Mouse (Mus musculus): Measurements from ENCODE around the gene Aldh1l1.
"Not testable (repeated sequence)": the region's sequence is repeated elsewhere in the genome, so short reads cannot be mapped to it uniquely, and the experiment has no call there.

Aldh1l1 gene

DNA sequence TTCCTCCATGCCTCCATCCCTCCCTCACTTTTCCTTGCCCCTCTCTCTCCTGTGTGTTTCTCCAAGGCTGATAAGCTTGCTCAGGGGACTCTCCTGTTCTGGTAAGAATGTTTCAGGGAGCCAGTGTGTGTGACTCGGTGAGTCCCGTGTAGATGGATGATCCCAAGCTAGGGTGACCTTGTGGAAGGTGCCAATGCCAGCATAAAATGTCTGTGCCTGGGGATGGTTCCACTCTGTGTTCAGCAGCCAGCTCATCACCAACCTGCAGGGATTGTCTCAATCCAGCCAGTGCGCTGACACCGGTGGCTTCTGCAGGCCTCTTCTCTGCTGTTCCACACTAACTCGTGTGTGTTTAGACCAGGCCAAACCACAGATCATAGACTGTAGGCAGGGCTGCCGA is 130.3 kb downstream of the Aldh1l1 start:
- DNase-seq (ENCODE audit: extremely low read depth, low read depth, low spot score): no peak

DNA sequence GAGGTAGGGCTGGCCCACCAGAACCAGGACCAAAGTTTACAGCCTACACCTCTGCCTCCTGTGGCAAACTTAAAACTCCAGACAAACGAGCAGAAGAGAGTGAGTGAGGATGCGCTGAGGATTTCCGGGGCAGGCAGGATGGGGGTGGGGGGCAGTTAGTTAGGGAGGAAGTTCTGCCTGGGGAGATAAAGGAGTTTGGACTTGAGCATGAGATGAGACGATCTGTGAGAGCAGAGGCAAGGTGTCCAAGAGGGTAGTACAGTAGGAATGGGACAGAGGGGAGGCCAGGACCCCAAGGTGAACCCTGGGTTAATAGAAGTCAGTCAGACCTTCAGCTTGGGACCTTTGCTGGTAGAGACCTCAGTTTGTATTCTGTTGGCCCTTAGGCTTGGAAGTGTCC is 132.0 kb downstream of the Aldh1l1 start:
- no peak for DNase-seq (ENCODE audit: extremely low read depth, low read depth, low spot score)

- no peak for DNase-seq (ENCODE audit: extremely low read depth, low read depth, low spot score)
Measured at GRCm38 (mm10) chr6:90618821-90619636, 132.8 kb downstream of the Aldh1l1 start.

- DNase-seq (ENCODE audit: extremely low read depth, low read depth, low spot score): no peak
Measured at GRCm38 (mm10) chr6:90619936-90620335, 133.7 kb downstream of the Aldh1l1 start.

DNA sequence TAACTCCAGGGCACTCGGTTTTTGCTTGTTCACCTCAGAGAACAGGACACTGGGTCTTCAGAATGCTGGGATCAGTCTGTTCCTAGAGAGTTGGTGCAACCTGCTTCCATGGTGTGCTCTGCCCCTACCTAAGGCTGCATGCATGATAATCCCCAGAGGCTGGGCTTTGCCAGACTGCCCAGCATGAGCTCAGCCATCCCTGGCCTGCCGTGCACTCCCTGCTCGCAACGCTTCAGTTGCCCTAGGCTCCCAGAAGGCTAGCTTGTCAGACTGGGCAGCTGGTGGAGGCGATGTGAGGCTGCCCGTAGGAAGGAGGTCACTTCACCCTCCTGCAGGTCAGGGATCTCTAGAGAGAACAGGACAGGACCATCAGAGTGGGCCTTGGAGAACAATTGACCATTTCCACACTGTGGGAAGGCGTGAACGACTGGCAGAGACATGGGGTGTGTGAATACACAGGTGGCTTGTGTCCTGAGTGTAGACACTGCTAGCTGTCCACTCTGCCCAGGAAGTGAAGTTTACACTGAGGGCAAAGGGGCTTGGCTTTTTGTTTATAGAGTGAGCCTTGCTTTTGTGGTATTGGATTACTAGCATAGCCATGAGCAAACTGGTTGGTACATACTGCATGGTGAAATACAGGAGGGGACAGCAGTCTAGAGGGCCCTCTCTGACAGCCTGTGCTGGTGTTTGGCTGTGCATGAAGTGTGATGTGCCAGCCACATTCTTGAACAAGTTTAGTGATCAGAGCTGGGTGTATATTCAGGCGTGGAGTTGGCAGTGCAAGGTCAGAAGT is 134.8 kb downstream of the Aldh1l1 start:
- DNase-seq (ENCODE audit: extremely low read depth, low read depth, low spot score): no peak

GRCm38 (mm10) chr6:90621584-90621890 is 135.3 kb downstream of the Aldh1l1 start:
- DNase-seq (ENCODE audit: extremely low read depth, low read depth, low spot score): no peak

GRCm38 (mm10) chr6:90622758-90623455 is 136.7 kb downstream of the Aldh1l1 start:
- DNase-seq (ENCODE audit: extremely low read depth, low read depth, low spot score): no peak

GRCm38 (mm10) chr6:90623456-90623836 is 137.2 kb downstream of the Aldh1l1 start:
- no peak for DNase-seq (ENCODE audit: extremely low read depth, low read depth, low spot score)

DNA sequence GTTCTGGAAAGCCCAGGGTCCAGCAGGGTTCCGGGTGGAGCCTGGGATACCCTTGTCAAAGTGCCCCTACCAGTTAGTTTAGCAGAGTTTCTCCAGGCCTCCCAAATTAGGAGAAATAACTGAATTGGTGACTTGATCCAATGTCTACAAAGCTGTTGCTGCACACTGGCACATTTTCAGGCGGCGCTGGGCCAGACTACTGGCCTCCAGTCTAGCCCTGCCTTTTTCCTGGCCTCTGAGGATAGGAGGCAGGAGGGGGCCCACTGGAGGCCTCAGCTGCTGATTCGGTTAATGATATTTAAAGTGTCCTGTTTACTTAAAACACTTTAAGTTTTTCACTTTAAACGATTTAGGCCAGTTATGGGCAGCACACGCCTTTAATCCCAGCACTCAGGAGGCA is 138.0 kb downstream of the Aldh1l1 start:
- no peak for DNase-seq (ENCODE audit: extremely low read depth, low read depth, low spot score)

GRCm38 (mm10) chr6:90624733-90625132 is 138.5 kb downstream of the Aldh1l1 start:
- DNase-seq (ENCODE audit: extremely low read depth, low read depth, low spot score): no peak

DNA sequence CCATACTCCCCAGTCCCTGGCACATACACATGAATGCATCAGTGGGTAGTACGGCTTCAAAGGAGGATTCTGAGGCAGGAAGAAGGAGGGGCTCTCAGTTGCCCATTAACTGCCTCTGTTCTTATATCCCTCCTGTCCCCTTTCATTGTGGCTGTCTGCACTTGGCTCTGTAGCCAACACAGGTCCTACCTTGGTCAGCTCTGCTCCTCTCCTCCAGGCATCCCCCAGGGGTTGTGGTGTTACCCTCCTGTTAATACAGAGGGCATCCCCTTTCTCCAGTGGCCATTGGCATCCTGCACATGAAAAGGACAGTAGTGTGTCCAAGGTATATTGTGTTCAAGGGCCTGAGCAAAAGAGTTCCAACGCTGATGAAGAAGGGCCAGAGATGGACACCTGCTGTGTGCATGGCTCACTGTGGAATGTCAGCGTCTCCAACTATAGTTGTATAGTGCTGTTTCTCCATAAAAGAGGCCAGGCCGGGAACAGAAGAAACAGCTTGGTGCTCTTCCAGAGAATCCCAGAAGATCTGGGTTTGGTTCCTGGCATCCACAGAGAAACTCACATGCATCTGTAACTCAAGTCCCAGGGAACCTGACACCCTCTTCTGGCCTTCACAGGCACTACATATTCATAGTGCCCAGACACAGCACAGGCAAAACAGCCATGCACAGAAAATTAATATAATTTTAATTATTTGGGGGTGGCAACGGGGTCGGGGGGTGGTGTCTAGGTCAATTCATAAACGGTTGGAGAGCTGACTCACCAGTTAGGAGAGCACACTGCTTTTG is 139.2 kb downstream of the Aldh1l1 start:
- no peak for DNase-seq (ENCODE audit: extremely low read depth, low read depth, low spot score)

- DNase-seq (ENCODE audit: extremely low read depth, low read depth, low spot score): no peak
Measured at GRCm38 (mm10) chr6:90627556-90627955, 141.3 kb downstream of the Aldh1l1 start.

DNA sequence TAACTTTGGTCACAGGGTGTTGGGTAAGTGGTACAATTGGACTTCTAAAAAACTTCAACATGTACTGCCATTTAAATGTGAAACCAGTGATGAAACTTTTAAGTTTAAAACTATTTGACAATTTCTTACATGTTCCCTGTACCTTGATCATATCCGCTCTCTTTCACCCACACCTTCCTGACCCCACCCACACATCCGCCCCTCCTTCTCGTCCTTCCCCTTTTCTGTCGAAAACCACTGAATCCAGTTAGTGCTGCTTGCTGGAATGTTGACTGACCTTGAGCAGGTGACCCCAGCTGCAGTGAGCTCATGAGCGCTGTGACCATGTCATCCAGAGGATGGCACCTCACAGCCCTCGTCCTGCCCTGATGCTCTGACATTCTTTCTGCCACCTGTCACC is 143.3 kb downstream of the Aldh1l1 start:
- DNase-seq (ENCODE audit: extremely low read depth, low read depth, low spot score): no peak

DNA sequence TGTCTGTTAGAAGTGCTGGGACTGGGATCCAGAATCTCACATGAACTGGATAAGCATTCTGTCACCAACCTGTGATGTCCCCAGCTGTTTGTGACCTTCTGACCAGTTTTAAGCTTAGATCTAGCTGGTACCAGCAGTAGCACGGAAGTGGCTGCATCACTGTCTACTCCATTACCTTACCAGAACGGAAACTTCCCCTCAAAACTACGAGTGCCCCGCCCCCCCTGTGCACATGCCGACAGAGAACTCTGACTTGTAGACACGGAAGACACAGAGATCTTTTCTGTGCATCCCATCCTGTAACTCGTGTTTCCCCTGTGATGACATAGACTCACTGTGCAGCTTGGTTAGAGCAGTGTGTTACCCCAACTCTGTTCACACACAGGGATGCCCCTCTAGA is 144.2 kb downstream of the Aldh1l1 start:
- no peak for DNase-seq (ENCODE audit: extremely low read depth, low read depth, low spot score)

DNA sequence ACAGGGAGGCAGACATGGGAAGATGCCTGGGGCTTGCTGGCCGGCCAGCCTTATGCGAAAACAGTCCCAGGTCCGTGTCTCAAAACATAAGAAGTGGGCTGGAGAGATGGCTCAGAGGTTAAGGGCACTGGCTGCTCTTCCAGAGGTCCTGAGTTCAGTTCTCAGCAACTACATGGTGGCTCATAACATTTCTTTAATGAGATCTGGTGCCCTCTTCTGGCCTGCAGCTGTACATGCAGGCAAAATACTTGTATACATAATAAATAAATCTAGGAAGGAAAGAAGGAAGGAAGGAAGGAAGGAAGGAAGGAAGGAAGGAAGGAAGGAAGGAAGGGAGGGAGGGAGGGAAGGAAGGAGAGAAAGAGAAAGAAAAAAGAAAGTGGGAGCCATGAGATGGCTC is 146.3 kb downstream of the Aldh1l1 start:
- DNase-seq (ENCODE audit: extremely low read depth, low read depth, low spot score): not testable (repeated sequence)

DNA sequence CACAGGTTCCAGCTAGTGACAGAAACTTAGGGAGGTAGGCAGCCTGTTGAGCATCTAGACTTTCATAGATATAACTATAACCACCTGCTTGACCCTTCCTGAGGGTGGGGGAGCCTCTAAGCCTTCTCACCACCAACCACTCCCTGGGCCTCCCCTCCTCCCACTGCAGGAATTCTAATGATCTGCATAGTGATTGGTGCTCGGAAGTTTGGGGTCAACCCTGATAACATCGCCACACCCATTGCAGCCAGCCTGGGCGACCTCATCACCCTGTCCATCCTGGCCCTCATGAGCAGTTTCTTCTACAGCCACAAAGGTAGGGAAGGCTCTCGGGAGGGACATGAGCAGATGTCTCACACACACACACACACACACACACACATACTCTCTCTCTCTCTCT is 148.9 kb downstream of the Aldh1l1 start:
- no peak for DNase-seq (ENCODE audit: extremely low read depth, low read depth, low spot score)

DNA sequence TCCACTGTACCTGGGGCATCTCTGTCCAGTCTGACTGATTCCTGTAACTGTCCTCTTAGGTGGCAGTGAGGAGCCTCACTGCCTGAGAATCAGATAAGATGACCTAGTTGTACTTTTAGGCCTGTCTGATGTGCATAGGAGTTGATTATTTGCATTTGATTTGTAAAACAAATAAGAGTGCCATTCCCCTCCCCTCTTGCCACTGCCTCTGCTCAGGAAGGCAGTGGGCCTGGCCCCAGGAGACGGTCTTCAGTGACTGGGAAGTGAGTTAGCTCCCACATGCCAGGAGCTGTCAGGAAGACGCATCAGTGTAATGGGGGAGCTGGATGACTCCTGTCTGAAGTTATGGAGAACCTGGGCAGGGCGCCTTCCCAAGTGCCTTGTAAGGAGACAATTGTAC is 149.4 kb downstream of the Aldh1l1 start:
- no peak for DNase-seq (ENCODE audit: extremely low read depth, low read depth, low spot score)

- no peak for DNase-seq (ENCODE audit: extremely low read depth, low read depth, low spot score)
Measured at GRCm38 (mm10) chr6:90643057-90643456, 156.8 kb downstream of the Aldh1l1 start.

DNA sequence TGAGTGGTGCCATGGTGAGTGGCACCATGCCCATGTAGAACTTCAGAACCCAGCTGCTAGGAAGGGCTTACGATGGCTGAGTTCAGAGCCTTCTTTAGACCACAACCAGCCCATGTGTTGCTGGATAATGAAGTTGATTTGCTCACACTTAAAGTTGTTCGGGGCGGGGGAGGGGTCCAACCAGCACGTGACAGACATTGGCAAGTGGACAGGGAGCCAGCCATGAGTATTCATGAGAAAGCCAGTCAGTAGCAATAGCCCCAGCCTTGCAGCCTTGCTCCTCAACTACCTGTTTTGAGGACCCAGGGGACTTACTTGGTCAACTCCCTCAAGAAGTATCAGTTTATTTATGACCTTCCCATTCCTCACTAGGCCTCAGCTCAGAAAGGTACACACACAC is 158.7 kb downstream of the Aldh1l1 start:
- no peak for DNase-seq (ENCODE audit: extremely low read depth, low read depth, low spot score)

GRCm38 (mm10) chr6:90648391-90648790 is 162.2 kb downstream of the Aldh1l1 start:
- no peak for DNase-seq (ENCODE audit: extremely low read depth, low read depth, low spot score)

DNA sequence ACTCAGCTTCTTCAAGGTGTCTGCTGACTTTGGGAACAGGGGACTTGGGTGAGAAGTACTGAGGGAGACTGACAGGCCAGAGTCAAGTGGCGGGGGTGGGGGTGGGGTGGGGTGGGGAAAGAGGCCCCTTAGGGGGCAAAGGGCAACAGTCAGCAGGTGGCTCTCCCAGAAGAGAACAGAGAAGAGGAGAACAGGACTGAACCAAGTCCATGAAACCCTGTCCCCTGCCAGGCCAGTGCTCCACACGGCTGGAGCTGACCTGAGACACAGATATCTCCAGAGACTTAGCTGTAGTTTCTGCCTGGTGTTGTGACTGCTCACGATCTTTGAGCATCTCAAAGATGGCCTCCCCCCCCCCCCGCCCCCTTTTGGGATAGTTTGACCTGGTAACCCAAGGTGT is 163.1 kb downstream of the Aldh1l1 start:
- DNase-seq (ENCODE audit: extremely low read depth, low read depth, low spot score): no peak

Data from fat pad, adult 2 months (tissue).